Mouse (Mus musculus) neural tube, embryonic 13.5 days (tissue): ENCODE data around the gene Slc38a1. TPM values are rescaled to one million over a fixed set of nuclear protein-coding genes. Genes with fewer than 3 reads are reported as not detected.

Experiments used
- ATAC-seq: fragments of 200-750 bp; cut with Nextera tagmentation; 2 replicates; pipeline ENCODE4 v1.8.0; 2017; ENCODE audit warnings: low read depth, mild to moderate bottlenecking, moderate TSS enrichment, moderate library complexity
- H3K27ac ChIP-seq: fragments of 300-500 bp; sonication (generic); replicated peaks from 2 replicates; pipeline ENCODE4 v1.5.1; 2015; ENCODE audit warnings: moderate library complexity, mild to moderate bottlenecking, inconsistent platforms
- H3K27me3 ChIP-seq: fragments of 300-500 bp; sonication (generic); 2 replicates; pipeline ENCODE4 v1.6.1; 2015; ENCODE audit warnings: mild to moderate bottlenecking, inconsistent platforms
- H3K36me3 ChIP-seq: fragments of 300-500 bp; sonication (generic); 2 replicates; pipeline ENCODE4 v1.6.1; 2015; ENCODE audit warnings: mild to moderate bottlenecking, inconsistent platforms
- H3K4me1 ChIP-seq: fragments of 300-500 bp; sonication (generic); replicated peaks from 2 replicates; pipeline ENCODE4 v1.6.1; 2015; ENCODE audit warnings: inconsistent platforms
- H3K4me2 ChIP-seq: fragments of 300-500 bp; sonication (generic); 2 replicates; pipeline ENCODE4 v1.6.1; 2015; ENCODE audit warnings: inconsistent platforms, mild to moderate bottlenecking, moderate library complexity
- H3K4me3 ChIP-seq: fragments of 300-500 bp; sonication (generic); 2 replicates; pipeline ENCODE4 v1.5.1; 2015; ENCODE audit warnings: mild to moderate bottlenecking, inconsistent platforms
- H3K9ac ChIP-seq: fragments of 300-500 bp; sonication (generic); 2 replicates; pipeline ENCODE4 v1.6.1; 2015; ENCODE audit warnings: moderate library complexity, mild to moderate bottlenecking, inconsistent platforms
- H3K9me3 ChIP-seq: fragments of 300-500 bp; sonication (generic); 2 replicates; pipeline ENCODE4 v1.6.1; 2016; ENCODE audit warnings: inconsistent platforms
- WGBS: fragments of 180-500 bp; shearing (Covaris S2); methylation state at CpG from one replicate; pipeline ENCODE4 v1.1.7; 2015; 5-methylcytosine and 5-hydroxymethylcytosine counted together
- polyA plus RNA-seq: library from polyadenylated mRNA; unstranded; fragments of >200 nt; fragmentation: Nextera tagmentation; extraction: Ambion mirVana; gene quantifications from 2 replicates; pipeline ENCODE4 v1.2.1, GENCODE M21; 2015

Gene Slc38a1
- polyA plus RNA-seq, 1 experiment from 2014 or later = 140 TPM

DNA sequence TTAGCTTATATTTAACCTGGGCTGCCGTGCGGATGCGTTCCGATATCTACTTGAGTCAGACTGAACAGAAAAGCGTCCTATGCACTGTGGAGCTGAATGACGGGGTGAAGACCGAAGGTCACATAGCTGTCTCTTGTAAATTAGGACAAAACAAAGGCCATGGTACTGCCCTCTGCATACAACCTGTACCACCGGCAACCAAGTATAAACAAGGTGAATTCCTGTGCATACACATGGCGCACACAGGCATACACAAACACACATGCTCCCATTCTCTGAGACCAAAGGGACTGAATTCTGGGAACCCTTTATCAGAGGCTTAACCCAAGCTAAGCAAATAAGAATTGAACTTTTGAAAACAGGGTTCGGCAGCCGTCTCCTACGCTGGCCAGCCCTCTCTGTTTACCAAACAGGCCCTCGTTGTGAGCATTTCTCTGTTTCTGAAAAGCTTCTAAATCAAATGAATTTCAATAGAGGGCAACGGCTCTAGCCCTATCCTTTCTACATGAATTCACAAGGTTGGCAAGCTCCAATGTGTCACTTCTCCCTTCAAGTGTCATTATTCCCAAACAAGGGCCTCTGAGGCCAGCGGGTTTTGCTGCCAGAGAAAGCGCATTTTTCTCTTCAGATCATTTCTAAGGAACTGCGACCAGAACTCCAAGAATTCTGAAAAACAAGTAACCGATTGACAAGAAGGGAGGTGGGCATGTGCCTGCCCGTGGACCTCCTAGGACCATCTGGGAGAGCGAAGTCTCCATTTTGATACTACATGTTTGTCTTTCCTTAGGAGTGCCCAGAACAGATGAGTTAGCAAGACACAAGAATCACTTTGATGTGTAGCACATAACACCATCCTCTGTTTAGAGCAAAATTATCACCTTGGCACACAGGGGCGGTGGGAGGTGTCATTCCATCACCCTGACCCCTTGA, 42.6 kb downstream of the Slc38a1 start:
- peaks cover 66% of the 10 kb centered on the region for H3K4me1 ChIP-seq
- H3K4me2 ChIP-seq = no peak overlapping the region
- H3K27me3 ChIP-seq = no peaks in the 10 kb centered on the region
- 0 out of 2 replicates have a peak overlapping the region, but pooled peaks have one; percentile 34 for H3K27ac ChIP-seq
- no peak overlapping the region for H3K9ac ChIP-seq
- H3K9me3 ChIP-seq = no peaks in the 10 kb centered on the region
- ATAC-seq = 0 out of 2 replicates have a peak, but pooled peaks have one; percentile 41
- no peak overlapping the region for H3K4me3 ChIP-seq
- 73% methylated on average over 21 of the region's 21 CpGs for WGBS
- peaks cover 24% of the 10 kb centered on the region for H3K36me3 ChIP-seq

DNA sequence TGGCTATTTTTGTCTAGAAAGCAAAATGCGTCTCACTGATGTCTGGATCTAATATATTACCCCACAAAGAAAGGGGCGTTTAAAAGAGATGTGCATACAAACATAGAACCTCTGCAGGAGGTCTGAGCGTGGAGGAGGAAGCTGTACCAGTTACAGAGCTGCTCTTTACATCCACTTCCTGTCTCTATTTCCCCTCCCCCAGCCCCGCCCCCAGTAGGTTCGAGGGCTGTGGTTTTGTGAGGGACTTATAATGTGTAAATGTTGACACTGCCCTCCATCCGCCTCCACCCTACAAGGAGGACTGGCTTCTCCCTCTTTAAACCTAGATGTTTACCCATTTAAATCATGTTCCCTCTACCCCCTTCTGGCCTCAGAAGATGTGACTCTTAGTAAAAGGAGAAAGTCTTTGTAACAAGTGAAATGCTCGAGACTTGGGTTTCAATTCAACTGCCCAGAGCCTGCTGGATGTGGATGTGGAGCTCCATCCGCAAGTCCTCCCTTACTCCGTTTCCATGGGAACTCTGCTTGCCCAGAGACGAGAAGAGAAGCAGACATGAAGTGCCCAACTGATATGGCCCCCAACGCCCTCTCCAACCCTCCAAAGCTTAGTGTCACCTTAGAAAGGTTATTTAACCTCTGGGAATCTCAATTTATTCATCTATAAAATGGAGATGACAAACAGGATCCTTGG, 43.7 kb downstream of the Slc38a1 start:
- H3K27ac ChIP-seq = 0 out of 2 replicates have a peak overlapping the region, but pooled peaks have one; percentile 19
- peaks cover 61% of the 10 kb centered on the region for H3K4me1 ChIP-seq
- H3K9ac ChIP-seq = no peak overlapping the region
- H3K4me3 ChIP-seq = no peak overlapping the region
- no peaks in the 10 kb centered on the region for H3K27me3 ChIP-seq
- H3K4me2 ChIP-seq = no peak overlapping the region
- ATAC-seq = no peak
- 62% methylated on average over 11 of the region's 11 CpGs for WGBS
- peaks cover 30% of the 10 kb centered on the region for H3K36me3 ChIP-seq
- H3K9me3 ChIP-seq = no peaks in the 10 kb centered on the region

DNA sequence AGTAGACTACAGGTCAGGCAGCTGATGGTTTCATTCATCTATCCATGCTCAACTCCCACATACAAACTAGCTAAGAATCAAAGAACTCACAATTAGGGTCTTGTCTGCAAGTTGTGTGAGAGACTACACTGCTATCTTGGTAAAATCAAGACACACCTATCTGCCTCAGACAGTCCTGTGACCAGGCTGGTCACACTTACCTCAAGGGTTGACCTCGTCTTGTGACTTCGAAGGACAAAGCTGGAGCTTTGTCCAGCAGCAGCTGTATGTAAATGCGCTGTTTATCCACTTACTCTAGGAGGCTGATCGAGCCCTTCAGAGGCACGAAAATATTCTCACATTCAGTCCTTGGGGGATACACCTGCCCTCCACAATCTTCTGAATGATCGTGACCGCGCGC, 45.6 kb downstream of the Slc38a1 start:
- Histone ChIP-seq H3K9ac (no peak overlapping the region), H3K36me3 (peaks cover 26% of the 10 kb centered on the region), H3K27ac (no peak overlapping the region), H3K27me3 (no peaks in the 10 kb centered on the region), H3K4me1 (peaks cover 67% of the 10 kb centered on the region), H3K4me2 (no peak overlapping the region), H3K4me3 (no peak overlapping the region), H3K9me3 (no peaks in the 10 kb centered on the region)
- ATAC-seq = no peak
- 88% methylated on average over 9 of the region's 9 CpGs for WGBS

DNA sequence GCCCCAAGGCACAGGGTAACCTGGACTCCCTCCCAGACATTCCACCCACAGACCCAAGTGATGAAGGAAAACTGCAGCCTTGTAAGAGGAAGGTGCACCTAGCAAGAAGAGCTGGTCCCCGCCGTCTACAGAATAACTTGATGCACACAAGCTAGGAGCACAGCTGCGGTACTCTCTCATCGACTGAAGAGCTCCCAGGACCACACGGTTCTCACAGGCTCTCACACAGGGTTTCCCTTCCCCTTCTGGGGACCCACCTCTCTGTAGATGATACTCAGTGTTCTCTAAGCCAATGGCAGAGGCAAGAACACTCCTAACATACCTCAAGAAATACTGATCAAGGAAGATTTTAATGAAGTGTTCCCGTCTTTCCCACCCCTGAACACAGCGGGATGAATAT, 48.4 kb downstream of the Slc38a1 start:
- H3K4me2 ChIP-seq = no peak overlapping the region
- 95% methylated on average over 7 of the region's 7 CpGs for WGBS
- H3K4me1 ChIP-seq = peaks cover 46% of the 10 kb centered on the region
- H3K9ac ChIP-seq = no peak overlapping the region
- H3K27me3 ChIP-seq = no peaks in the 10 kb centered on the region
- H3K9me3 ChIP-seq = no peaks in the 10 kb centered on the region
- peaks cover 29% of the 10 kb centered on the region for H3K36me3 ChIP-seq
- H3K27ac ChIP-seq = no peak overlapping the region
- H3K4me3 ChIP-seq = no peak overlapping the region
- no peak for ATAC-seq

DNA sequence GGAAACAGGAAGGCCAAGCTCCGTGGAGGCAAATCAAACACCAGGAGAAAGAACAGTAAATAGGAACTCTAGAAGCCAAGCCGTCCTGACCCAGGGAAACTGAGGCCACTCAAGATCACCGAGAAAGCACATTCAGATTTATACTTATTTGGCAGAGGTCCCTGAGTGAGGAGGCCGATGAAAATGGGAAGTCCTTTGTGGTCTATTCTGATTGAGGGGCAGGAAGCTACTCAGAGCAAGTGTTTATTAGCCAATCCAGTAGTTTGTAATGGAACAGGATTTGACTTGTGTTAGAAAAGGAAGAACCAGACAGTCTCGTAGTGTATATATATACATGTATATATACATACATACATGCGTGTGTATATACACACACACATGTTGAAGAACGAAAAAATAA, 48.8 kb downstream of the Slc38a1 start:
- Histone ChIP-seq H3K27me3 (no peaks in the 10 kb centered on the region), H3K9me3 (no peaks in the 10 kb centered on the region), H3K9ac (no peak overlapping the region), H3K36me3 (peaks cover 34% of the 10 kb centered on the region), H3K4me1 (peaks cover 41% of the 10 kb centered on the region), H3K4me2 (no peak overlapping the region), H3K27ac (0 out of 2 replicates have a peak overlapping the region, but pooled peaks have one; percentile 64), H3K4me3 (no peak overlapping the region)
- ATAC-seq = no peak
- 88% methylated on average over 7 of the region's 7 CpGs for WGBS

DNA sequence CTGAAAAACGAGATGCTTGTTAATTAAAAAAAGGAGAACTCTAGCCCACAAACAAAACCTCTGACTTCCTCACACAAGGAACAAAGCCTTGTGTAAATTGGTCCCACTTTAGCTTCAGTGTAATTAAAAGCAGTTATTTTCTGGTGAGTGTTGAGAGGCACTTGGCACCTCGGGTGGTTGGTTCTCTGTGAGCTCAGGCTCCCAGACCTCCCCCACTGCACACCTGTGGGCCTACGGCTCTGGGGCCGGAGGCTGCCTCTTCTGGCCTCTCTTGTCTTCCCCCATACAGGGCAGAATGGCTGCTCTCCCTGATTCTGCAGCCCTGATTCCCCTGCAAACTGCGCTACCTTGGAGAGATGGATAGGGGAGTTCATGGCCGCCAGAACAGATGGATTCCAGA, 49.3 kb downstream of the Slc38a1 start:
- H3K27me3 ChIP-seq = no peaks in the 10 kb centered on the region
- WGBS = 60% methylated on average over 6 of the region's 6 CpGs
- no peak overlapping the region for H3K4me3 ChIP-seq
- H3K9me3 ChIP-seq = no peaks in the 10 kb centered on the region
- no peak overlapping the region for H3K4me2 ChIP-seq
- H3K36me3 ChIP-seq = peaks cover 38% of the 10 kb centered on the region
- peak overlapping the region; percentile 64 for H3K27ac ChIP-seq
- no peak for ATAC-seq
- H3K9ac ChIP-seq = no peak overlapping the region
- H3K4me1 ChIP-seq = peaks cover 37% of the 10 kb centered on the region

DNA sequence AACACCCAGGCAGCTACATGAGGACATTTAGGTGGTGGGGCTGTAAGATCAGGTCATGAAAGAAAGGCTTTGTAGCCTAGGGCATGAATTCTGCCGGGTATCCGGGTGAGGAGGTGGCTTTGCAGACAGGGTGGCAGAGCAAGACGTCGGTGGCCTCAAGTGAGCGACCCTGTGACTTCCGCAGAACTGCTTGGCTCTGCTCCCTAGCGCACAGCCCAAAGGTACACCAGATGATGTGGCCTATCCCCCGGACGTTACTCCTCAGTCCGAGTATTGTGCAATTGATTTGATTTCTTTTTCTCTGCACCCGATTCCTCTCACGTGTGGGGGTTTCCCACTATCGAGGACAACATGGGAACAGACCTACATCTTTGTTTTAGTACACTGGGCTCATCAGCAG, 49.7 kb downstream of the Slc38a1 start:
- peak overlapping the region; percentile 64 for H3K27ac ChIP-seq
- peaks cover 43% of the 10 kb centered on the region for H3K36me3 ChIP-seq
- no peak overlapping the region for H3K4me3 ChIP-seq
- peaks cover 33% of the 10 kb centered on the region for H3K4me1 ChIP-seq
- ATAC-seq = 0 out of 2 replicates have a peak, but pooled peaks have one; percentile 36
- H3K4me2 ChIP-seq = no peak overlapping the region
- no peak overlapping the region for H3K9ac ChIP-seq
- no peaks in the 10 kb centered on the region for H3K9me3 ChIP-seq
- 69% methylated on average over 13 of the region's 13 CpGs for WGBS
- H3K27me3 ChIP-seq = no peaks in the 10 kb centered on the region

DNA sequence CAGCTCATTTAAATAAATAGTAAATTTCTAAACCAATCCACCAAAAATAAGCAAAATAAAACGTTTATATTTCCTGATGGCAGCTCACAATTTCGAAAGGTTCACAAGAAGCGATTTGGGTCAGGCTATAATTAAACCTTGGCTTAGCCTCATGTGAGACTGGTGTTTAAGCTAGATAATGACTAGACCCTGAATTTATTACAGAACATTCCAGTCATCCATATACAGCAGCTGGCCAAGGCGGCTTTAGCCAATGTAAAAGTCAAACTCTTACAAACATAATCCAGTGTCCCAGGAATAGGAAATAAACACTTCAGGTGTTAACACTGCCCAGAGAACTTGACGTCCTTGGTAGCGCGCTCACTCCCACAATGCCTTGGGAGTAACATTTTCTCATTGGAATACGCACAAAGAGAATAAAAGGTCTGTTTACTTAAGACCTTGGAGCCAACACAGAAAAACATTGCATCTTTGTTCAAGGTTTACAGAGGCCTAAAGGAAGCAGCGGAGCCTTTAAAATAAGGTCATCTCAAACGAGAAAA, 50.8 kb downstream of the Slc38a1 start:
- H3K4me3 ChIP-seq = no peak overlapping the region
- WGBS = 81% methylated on average over 10 of the region's 10 CpGs
- H3K27ac ChIP-seq = 0 out of 2 replicates have a peak overlapping the region, but pooled peaks have one; percentile 35
- H3K4me2 ChIP-seq = no peak overlapping the region
- H3K4me1 ChIP-seq = peaks cover 28% of the 10 kb centered on the region
- H3K9me3 ChIP-seq = no peaks in the 10 kb centered on the region
- no peak for ATAC-seq
- no peaks in the 10 kb centered on the region for H3K27me3 ChIP-seq
- peaks cover 53% of the 10 kb centered on the region for H3K36me3 ChIP-seq
- no peak overlapping the region for H3K9ac ChIP-seq

DNA sequence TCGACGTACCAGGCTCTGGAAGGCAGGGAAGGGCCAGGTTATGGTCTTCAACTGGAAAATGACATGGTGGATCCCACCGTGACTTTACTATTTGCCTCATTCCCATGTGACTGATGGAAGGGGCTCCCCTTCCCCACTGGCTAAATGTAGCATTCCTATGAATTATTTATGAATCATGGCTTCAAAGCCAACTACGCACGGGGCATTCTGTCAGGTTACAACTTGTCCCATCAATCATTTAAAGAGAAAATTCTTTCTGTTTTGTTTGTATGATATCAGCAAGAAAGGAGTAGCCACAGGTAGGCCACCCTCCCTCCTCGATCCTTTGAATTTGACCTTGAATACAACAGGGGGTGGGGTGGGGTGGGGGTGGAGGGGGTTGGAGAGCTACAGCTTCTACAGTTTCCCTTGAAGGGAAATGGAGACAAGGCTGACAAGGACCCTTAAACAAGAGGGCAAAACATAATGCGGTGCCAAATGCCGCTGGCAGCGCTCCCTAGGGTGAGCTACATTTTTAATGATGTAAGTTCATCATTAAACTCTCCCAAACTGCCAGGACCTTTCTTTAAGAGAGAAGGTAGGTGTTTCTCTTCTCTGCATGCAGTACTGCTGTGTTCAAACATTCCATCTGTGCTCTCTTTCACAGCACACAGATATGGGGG, 53.6 kb downstream of the Slc38a1 start:
- no peaks in the 10 kb centered on the region for H3K9me3 ChIP-seq
- 68% methylated on average over 9 of the region's 9 CpGs for WGBS
- no peaks in the 10 kb centered on the region for H3K27me3 ChIP-seq
- H3K27ac ChIP-seq = no peak overlapping the region; the same call in 1 of the 2 replicates
- H3K4me1 ChIP-seq = peaks cover 23% of the 10 kb centered on the region
- no peak overlapping the region for H3K4me2 ChIP-seq
- no peak overlapping the region for H3K4me3 ChIP-seq
- no peak overlapping the region for H3K9ac ChIP-seq
- H3K36me3 ChIP-seq = peaks cover 75% of the 10 kb centered on the region
- no peak for ATAC-seq

DNA sequence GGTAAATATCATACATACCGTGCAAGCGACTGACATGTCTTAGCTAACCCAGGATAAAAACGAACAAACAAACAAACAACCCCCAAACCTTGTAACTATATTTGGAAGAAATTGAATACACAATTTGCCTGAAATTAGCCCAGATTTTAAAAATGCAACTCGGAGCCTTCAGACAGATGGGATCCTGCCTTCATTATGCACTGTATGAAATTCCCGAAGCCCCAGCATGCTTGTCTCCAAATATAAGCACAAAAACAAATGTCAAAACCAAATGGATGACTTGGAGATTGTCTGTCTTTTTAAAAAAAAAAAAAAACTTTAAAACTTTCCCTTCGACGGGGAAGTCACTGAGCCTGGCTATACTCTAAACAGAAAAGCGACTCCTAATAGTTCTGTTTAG, 54.7 kb downstream of the Slc38a1 start:
- Histone ChIP-seq H3K27ac (no peak overlapping the region), H3K9me3 (no peaks in the 10 kb centered on the region), H3K27me3 (no peaks in the 10 kb centered on the region), H3K4me2 (no peak overlapping the region), H3K36me3 (peaks cover 85% of the 10 kb centered on the region), H3K9ac (no peak overlapping the region), H3K4me1 (peaks cover 12% of the 10 kb centered on the region), H3K4me3 (no peak overlapping the region)
- 93% methylated on average over 8 of the region's 8 CpGs for WGBS
- no peak for ATAC-seq

DNA sequence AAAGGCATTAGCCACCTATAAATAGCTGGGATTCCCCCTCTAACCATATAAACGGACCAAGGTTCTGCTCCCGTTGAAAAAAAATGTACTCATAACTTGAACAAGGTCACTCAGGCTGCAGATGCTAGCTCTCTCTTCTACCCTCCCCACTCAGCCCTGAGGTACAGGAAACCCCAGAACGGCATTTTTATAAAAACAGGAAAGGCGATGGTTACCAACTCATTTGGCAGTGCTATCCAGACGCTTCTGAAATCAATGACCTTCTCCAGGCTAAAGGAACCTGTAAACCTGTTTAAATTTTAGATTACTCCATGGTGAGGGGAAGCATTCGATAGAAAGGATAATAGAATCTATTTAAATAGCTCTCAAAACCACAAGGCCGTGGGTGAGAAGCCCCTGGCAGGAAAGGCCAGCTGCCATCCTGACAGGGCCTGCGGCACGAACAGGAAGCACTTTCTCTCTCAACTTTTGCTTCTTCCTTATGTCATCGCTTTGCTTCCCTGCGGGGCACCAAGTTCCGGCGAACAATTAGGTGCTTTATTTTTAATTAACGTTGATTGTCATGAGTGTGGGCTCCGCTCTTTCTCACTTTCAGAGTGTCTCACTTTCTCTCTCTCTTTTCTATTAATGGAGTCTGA, 59.2 kb downstream of the Slc38a1 start:
- no peaks in the 10 kb centered on the region for H3K4me1 ChIP-seq
- no peaks in the 10 kb centered on the region for H3K27me3 ChIP-seq
- WGBS = 93% methylated on average over 15 of the region's 15 CpGs
- H3K36me3 ChIP-seq = peaks cover 76% of the 10 kb centered on the region
- H3K27ac ChIP-seq = no peak overlapping the region
- ATAC-seq = no peak
- no peak overlapping the region for H3K9ac ChIP-seq
- no peaks in the 10 kb centered on the region for H3K9me3 ChIP-seq
- H3K4me2 ChIP-seq = no peak overlapping the region
- no peak overlapping the region for H3K4me3 ChIP-seq
